23 mouse cellular contexts compared by ENCODE assay signal in the genomic region with DNA sequence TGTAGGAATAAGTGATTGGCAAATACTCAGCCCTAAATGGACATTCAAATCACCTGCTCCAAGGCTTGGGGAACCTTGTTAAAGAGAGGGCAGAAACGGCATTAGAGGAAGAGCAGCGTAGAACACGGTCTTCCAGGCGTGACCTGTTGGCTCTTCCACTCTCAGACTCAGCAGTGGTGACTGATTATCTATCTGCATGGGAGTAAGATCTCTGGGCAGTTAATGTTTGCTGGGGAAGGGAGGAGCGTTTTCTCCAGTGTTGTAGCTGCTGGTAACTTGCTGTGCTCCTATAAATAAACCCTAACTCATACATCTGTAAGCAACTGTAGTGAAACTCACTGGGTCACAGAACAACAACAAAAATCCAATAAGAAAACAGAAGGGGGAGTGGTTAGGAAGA.
"Had no signal": no experiment of that assay in that cellular context is flagged by ENCODE, and none has a peak within 500 bp of the region (broad histone marks: within the 10 kb centered on the region; RNA-seq: fewer than 3 reads in every experiment).

No protein-coding gene starts in this region.

- H3K9me3 ChIP-seq: limb, embryonic 10.5 days; limb, embryonic 13.5 days; liver, embryonic 12.5 days; liver, embryonic 15.5 days; lung, embryonic 15.5 days; midbrain, embryonic 15.5 days; neural tube, embryonic 12.5 days; neural tube, embryonic 15.5 days; stomach, embryonic 15.5 days had no signal

- H3K27me3 ChIP-seq: limb, embryonic 13.5 days; liver, embryonic 12.5 days; liver, embryonic 15.5 days; lung, embryonic 15.5 days; megakaryocyte, embryonic 14.5 days; midbrain, embryonic 15.5 days; neural tube, embryonic 12.5 days; neural tube, embryonic 15.5 days; stomach, embryonic 15.5 days had no signal

- H3K27ac ChIP-seq: layer of hippocampus, adult 2 months; limb, embryonic 10.5 days; limb, embryonic 13.5 days; liver, embryonic 12.5 days; liver, embryonic 15.5 days; lung, embryonic 15.5 days; midbrain, embryonic 15.5 days; neural tube, embryonic 12.5 days; neural tube, embryonic 15.5 days; stomach, embryonic 15.5 days had no signal

- DNase-seq: layer of hippocampus, adult 9-11 months; liver; lung, adult 18-20 months; lung, postnatal 10 days; lung, postnatal 36 days; right cerebral cortex, adult 18-20 months; right cerebral cortex, postnatal 25 days; spleen, adult 18-20 months; thymus, adult 18-20 months; thymus, postnatal 36 days had no signal

- H3K36me3 ChIP-seq: limb, embryonic 10.5 days; limb, embryonic 13.5 days; liver, embryonic 12.5 days; liver, embryonic 15.5 days; lung, embryonic 15.5 days; midbrain, embryonic 15.5 days; neural tube, embryonic 12.5 days; neural tube, embryonic 15.5 days; stomach, embryonic 15.5 days had no signal

- ATAC-seq: intestine, postnatal 0 days; liver, embryonic 12.5 days; midbrain, embryonic 15.5 days had no signal

- H3K4me1 ChIP-seq: limb, embryonic 10.5 days; liver, embryonic 12.5 days; liver, embryonic 15.5 days; megakaryocyte, embryonic 14.5 days; midbrain, embryonic 15.5 days had no signal

- H3K4me2 ChIP-seq: limb, embryonic 13.5 days; liver, embryonic 12.5 days; liver, embryonic 15.5 days; lung, embryonic 15.5 days; midbrain, embryonic 11.5 days; midbrain, embryonic 15.5 days; neural tube, embryonic 12.5 days; neural tube, embryonic 15.5 days; stomach, embryonic 15.5 days had no signal

- H3K9ac ChIP-seq: limb, embryonic 13.5 days; liver, embryonic 12.5 days; liver, embryonic 15.5 days; lung, embryonic 15.5 days; midbrain, embryonic 15.5 days; neural tube, embryonic 12.5 days; neural tube, embryonic 15.5 days; stomach, embryonic 15.5 days had no signal

- H3K4me3 ChIP-seq: layer of hippocampus, adult 2 months; limb, embryonic 10.5 days; limb, embryonic 13.5 days; liver, embryonic 12.5 days; liver, embryonic 15.5 days; lung, embryonic 15.5 days; megakaryocyte, embryonic 14.5 days; midbrain, embryonic 15.5 days; neural tube, embryonic 12.5 days; neural tube, embryonic 15.5 days; stomach, embryonic 15.5 days had no signal
